Mouse (Mus musculus): ENCODE results near the gene H2al2c. TPM values are rescaled to one million over a fixed set of nuclear protein-coding genes. Genes with fewer than 3 reads are reported as not detected.

The H2al2c gene
- not detected in 2 replicates for polyA plus RNA-seq (2021; fragmentation: Nextera tagmentation)
- long read RNA-seq, experiment 1 = 0 reads
- long read RNA-seq, experiment 2 = 0 reads

DNA sequence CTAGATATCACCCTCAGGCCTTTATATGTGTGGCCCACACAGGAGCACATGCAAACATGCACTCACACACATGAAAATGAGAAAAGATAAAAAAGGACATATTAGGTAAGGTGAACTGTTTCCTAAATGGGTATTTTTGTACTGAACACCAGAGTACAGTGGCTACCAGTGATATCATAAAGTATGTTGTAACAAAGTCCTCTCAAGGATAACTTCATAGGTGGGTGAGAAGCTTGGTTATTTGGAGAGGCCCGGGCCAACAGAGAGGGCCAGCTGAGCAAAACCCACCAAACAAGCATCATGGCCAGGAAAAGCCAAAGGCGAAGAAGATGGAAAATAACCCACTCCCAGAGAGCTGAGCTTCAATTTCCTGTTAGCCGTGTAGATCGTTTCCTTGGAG, at the start of gene H2al2c:
Gene H2al2c (plus strand): TSS at position 301 of the 400 bp plus-strand sequence.

Other genes starting within 250 kb of the H2al2c start
- gene Sry, start 64.6 kb downstream of the H2al2c start, polyA plus RNA-seq (2021; fragmentation: Nextera tagmentation) = not detected in 2 replicates
- not detected in 2 replicates for gene H2al2b, start 121.6 kb downstream of the H2al2c start, polyA plus RNA-seq (2021; fragmentation: Nextera tagmentation)
- not detected in 2 replicates for gene Gm4064, start 197.1 kb downstream of the H2al2c start, polyA plus RNA-seq (2021; fragmentation: Nextera tagmentation)
- not detected in 2 replicates for gene Rbmy, start 231.6 kb downstream of the H2al2c start, polyA plus RNA-seq (2021; fragmentation: Nextera tagmentation)
- not detected in 2 replicates for gene Gm10256, start 231.6 kb downstream of the H2al2c start, polyA plus RNA-seq (2021; fragmentation: Nextera tagmentation)

Measured in left cerebral cortex, adult 6 months (tissue).